Mouse (Mus musculus) left cerebral cortex, adult 9 months (tissue): ENCODE results near the gene Rangap1.
A peak's percentile ranks its signal among the peaks of the same experiment; 100 is the strongest.

ENCODE experiments used
- DNase-seq, 2 experiments: peaks; one replicate each; pipeline ENCODE4 v3.0.0; 2022; ENCODE audit warnings: low spot score in 2 of 2

Gene Rangap1

GRCm38 (mm10) chr15:81697175-81697574, 48.2 kb downstream of the Rangap1 start, which contains the start of gene Chadl:
Gene Chadl, minus strand, starts transcription at chr15:81697287.
- peak in 1 of 2 experiments; percentile 24 for DNase-seq

GRCm38 (mm10) chr15:81694891-81695290, 50.4 kb downstream of the Rangap1 start:
- no peak for DNase-seq

GRCm38 (mm10) chr15:81693967-81694881, 51.1 kb downstream of the Rangap1 start:
- peak in 1 of 2 experiments; percentile 74 for DNase-seq

- DNase-seq = no peak
These were observed 51.9 kb downstream of the Rangap1 start for GRCm38 (mm10) chr15:81693366-81693966.

- DNase-seq = no peak
These were observed 65.0 kb downstream of the Rangap1 start for GRCm38 (mm10) chr15:81680301-81680805.

GRCm38 (mm10) chr15:81676637-81677036, 68.7 kb downstream of the Rangap1 start:
- DNase-seq = no peak

- peak in 1 of 2 experiments; percentile 38 for DNase-seq
These were observed 75.1 kb downstream of the Rangap1 start for GRCm38 (mm10) chr15:81670231-81670640.

- no peak for DNase-seq
These were observed 78.4 kb downstream of the Rangap1 start for GRCm38 (mm10) chr15:81666957-81667356.

- peak; percentile 82 to 93 for DNase-seq
These were observed 81.4 kb downstream of the Rangap1 start, which contains the start of gene L3mbtl2 for GRCm38 (mm10) chr15:81663697-81664561. Gene L3mbtl2, plus strand, starts transcription at chr15:81663889.

GRCm38 (mm10) chr15:81663281-81663680, 82.0 kb downstream of the Rangap1 start:
- DNase-seq = no peak

GRCm38 (mm10) chr15:81661701-81662100, 83.6 kb downstream of the Rangap1 start:
- no peak for DNase-seq
